Mouse (Mus musculus) CH12.LX (cell line): Measurements from ENCODE around the gene Klk7.

Experiments
- CTCF ChIP-seq, 2 experiments: IDR thresholded peaks in 1 of 2; conservative IDR thresholded peaks in 1 of 2; 2 replicates each; pipeline ENCODE4 v1.5.1; 2011 to 2012; ENCODE audit warnings: low read depth in 2 of 2, low read length in 2 of 2, improper control_type of control experiment in 1 of 2, inconsistent platforms in 1 of 2, mild to moderate bottlenecking in 1 of 2, moderate library complexity in 1 of 2
- KAT2A ChIP-seq: IDR thresholded peaks from 2 replicates; pipeline ENCODE4 v1.6.1; 2012; ENCODE audit warnings: low read length, improper control_type of control experiment, inconsistent platforms; ENCODE audit not compliant: insufficient replicate concordance
- MAX ChIP-seq: IDR thresholded peaks from 2 replicates; pipeline ENCODE4 v1.6.1; 2011; ENCODE audit warnings: low read length, improper control_type of control experiment
- MAZ ChIP-seq: IDR thresholded peaks from 2 replicates; pipeline ENCODE4 v1.6.1; 2012; ENCODE audit warnings: low read depth, mild to moderate bottlenecking, inconsistent platforms, low read length, improper control_type of control experiment, moderate library complexity
- POLR2AphosphoS2 ChIP-seq: IDR thresholded peaks from 2 replicates; pipeline ENCODE4 v1.6.1; 2011; ENCODE audit warnings: low read depth, low read length, improper control_type of control experiment
- USF1 ChIP-seq: IDR thresholded peaks from 2 replicates; pipeline ENCODE4 v1.6.1; 2014; ENCODE audit warnings: low read depth, mild to moderate bottlenecking, inconsistent platforms, low read length, improper control_type of control experiment
- ZC3H11A ChIP-seq: IDR thresholded peaks from 2 replicates; pipeline ENCODE4 v1.6.1; 2012; ENCODE audit warnings: low read depth, mild to moderate bottlenecking, inconsistent platforms, low read length, improper control_type of control experiment

DNA sequence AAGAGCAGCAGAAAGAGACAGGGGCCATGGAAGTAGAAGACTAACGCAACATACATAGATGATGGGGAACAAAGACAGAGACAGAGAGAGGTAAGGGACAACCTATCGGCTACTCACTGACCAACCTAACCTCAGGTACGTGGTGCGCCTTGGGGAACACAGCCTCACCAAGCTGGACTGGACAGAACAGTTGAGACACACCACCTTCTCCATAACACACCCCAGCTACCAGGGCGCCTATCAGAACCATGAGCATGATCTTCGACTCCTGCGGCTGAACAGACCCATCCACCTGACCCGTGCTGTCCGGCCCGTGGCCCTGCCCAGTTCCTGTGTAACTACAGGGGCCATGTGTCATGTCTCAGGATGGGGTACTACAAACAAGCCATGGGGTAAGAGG lies 40.4 kb upstream of the Klk7 start:
- TF ChIP-seq MAX (no peak), CTCF (conservative IDR thresholded peaks at IDR 0.05 in 1 of 2, IDR thresholded peaks at IDR 0.05 in 1 of 2; ENCODE audit: low read depth in 2 of 2, low read length in 2 of 2) (no peak), ZC3H11A (no peak), USF1 (no peak), KAT2A (no peak), POLR2AphosphoS2 (no peak), MAZ (no peak)
